Mouse (Mus musculus) MEL (cell line): ENCODE measurements around the gene Pzp. TPM values are rescaled to one million over a fixed set of nuclear protein-coding genes. Genes with fewer than 3 reads are reported as not detected.

Experiments used
- DNase-seq: peaks from one replicate; pipeline ENCODE4 v3.0.0; 2011; ENCODE audit warnings: low read depth, low spot score
- H3K27ac ChIP-seq: 2 replicates; pipeline ENCODE4 v1.5.1; 2012; ENCODE audit warnings: low read depth, mild to moderate bottlenecking, control low read depth, low read length, moderate library complexity; ENCODE audit not compliant: control insufficient read depth
- H3K27me3 ChIP-seq, 2 experiments: fragments of 150-350 bp in 1 of 2; sonication (generic) in 1 of 2; 2 replicates each; pipeline ENCODE4 v1.6.1; 2012; ENCODE audit warnings: low read length in 2 of 2, mild to moderate bottlenecking in 2 of 2, improper control_type of control experiment in 1 of 2, moderate library complexity in 1 of 2; ENCODE audit not compliant: insufficient read depth in 2 of 2, control insufficient read depth in 1 of 2
- H3K36me3 ChIP-seq, 2 experiments: 2 replicates each; pipeline ENCODE4 v1.6.1; 2012 to 2014; ENCODE audit warnings: low read length in 2 of 2, improper control_type of control experiment in 1 of 2, inconsistent platforms in 1 of 2, mild to moderate bottlenecking in 1 of 2; ENCODE audit not compliant: insufficient read depth in 2 of 2, control insufficient read depth in 1 of 2
- H3K4me1 ChIP-seq, 2 experiments: fragments of 150-350 bp in 1 of 2; sonication (generic) in 1 of 2; 2 replicates each; pipeline ENCODE4 v1.6.1; 2012; ENCODE audit warnings: low read length in 2 of 2, improper control_type of control experiment in 1 of 2, mild to moderate bottlenecking in 1 of 2; ENCODE audit not compliant: insufficient read depth in 2 of 2, control insufficient read depth in 1 of 2
- H3K4me3 ChIP-seq, 2 experiments: fragments of 150-350 bp in 1 of 2; sonication (generic) in 1 of 2; 2 replicates each; pipeline ENCODE4 v1.5.1; 2012; ENCODE audit warnings: low read depth in 2 of 2, low read length in 2 of 2, mild to moderate bottlenecking in 2 of 2, moderate library complexity in 2 of 2, control low read depth in 1 of 2, improper control_type of control experiment in 1 of 2; ENCODE audit not compliant: control insufficient read depth in 1 of 2, insufficient read depth in 1 of 2
- H3K79me2 ChIP-seq: 2 replicates; pipeline ENCODE4 v1.6.1; 2012; ENCODE audit warnings: mild to moderate bottlenecking, low read length, moderate library complexity; ENCODE audit not compliant: control insufficient read depth, poor library complexity, insufficient read depth
- H3K9ac ChIP-seq: 2 replicates; pipeline ENCODE4 v1.6.1; 2012; ENCODE audit warnings: low read depth, mild to moderate bottlenecking, control low read depth, low read length, moderate library complexity; ENCODE audit not compliant: control insufficient read depth, poor library complexity, severe bottlenecking
- H3K9me3 ChIP-seq: fragments of 150-350 bp; sonication (generic); replicated peaks from 2 replicates; pipeline ENCODE4 v1.6.1; 2012; ENCODE audit warnings: mild to moderate bottlenecking, low read length, improper control_type of control experiment, moderate library complexity; ENCODE audit not compliant: insufficient read depth
- CTCF ChIP-seq, 3 experiments: IDR thresholded peaks in 2 of 3; conservative IDR thresholded peaks in 1 of 3; 2 replicates each; pipeline ENCODE4 v1.5.1; 2011 to 2012; ENCODE audit warnings: low read length in 3 of 3, low read depth in 2 of 3, mild to moderate bottlenecking in 2 of 3, improper control_type of control experiment in 1 of 3, inconsistent platforms in 1 of 3, mixed read lengths in 1 of 3, moderate library complexity in 1 of 3; ENCODE audit not compliant: control insufficient read depth in 1 of 3, insufficient read depth in 1 of 3, poor library complexity in 1 of 3, severe bottlenecking in 1 of 3
- E2F4 ChIP-seq: IDR thresholded peaks from 2 replicates; pipeline ENCODE4 v1.6.1; 2011; ENCODE audit warnings: low read depth, low read length, improper control_type of control experiment, borderline replicate concordance
- ELF1 ChIP-seq: IDR thresholded peaks from 2 replicates; pipeline ENCODE4 v1.6.1; 2014; ENCODE audit warnings: low read depth, mild to moderate bottlenecking, inconsistent platforms, low read length, improper control_type of control experiment, moderate library complexity
- EP300 ChIP-seq, 2 experiments: IDR thresholded peaks; 2 replicates each; pipeline ENCODE4 v1.6.1; 2011; ENCODE audit warnings: improper control_type of control experiment in 2 of 2, low read length in 2 of 2, low read depth in 1 of 2, mild to moderate bottlenecking in 1 of 2
- ETS1 ChIP-seq: IDR thresholded peaks from 2 replicates; pipeline ENCODE4 v1.6.1; 2012; ENCODE audit warnings: low read depth, mild to moderate bottlenecking, inconsistent platforms, low read length, improper control_type of control experiment, moderate library complexity
- GABPA ChIP-seq: IDR thresholded peaks from 2 replicates; pipeline ENCODE4 v1.6.1; 2012; ENCODE audit warnings: low read depth, mild to moderate bottlenecking, inconsistent platforms, low read length, improper control_type of control experiment, moderate library complexity
- GATA1 ChIP-seq: IDR thresholded peaks from 2 replicates; pipeline ENCODE4 v1.6.1; 2011; ENCODE audit warnings: low read depth, low read length, improper control_type of control experiment
- JUND ChIP-seq: IDR thresholded peaks from 2 replicates; pipeline ENCODE4 v1.6.1; 2011; ENCODE audit warnings: low read depth, mild to moderate bottlenecking, improper control_type of control experiment, low read length
- KAT2A ChIP-seq: conservative IDR thresholded peaks from 2 replicates; pipeline ENCODE4 v1.6.1; 2012; ENCODE audit warnings: low read depth, low read length, improper control_type of control experiment, inconsistent platforms
- MAFK ChIP-seq: IDR thresholded peaks from 2 replicates; pipeline ENCODE4 v1.6.1; 2011; ENCODE audit warnings: low read depth, mild to moderate bottlenecking, low read length, improper control_type of control experiment, borderline replicate concordance
- MAX ChIP-seq: IDR thresholded peaks from 2 replicates; pipeline ENCODE4 v1.6.1; 2011; ENCODE audit warnings: low read length, improper control_type of control experiment
- MXI1 ChIP-seq: IDR thresholded peaks from 2 replicates; pipeline ENCODE4 v1.6.1; 2011; ENCODE audit warnings: mild to moderate bottlenecking, low read depth, low read length, improper control_type of control experiment
- MYB ChIP-seq: IDR thresholded peaks from 2 replicates; pipeline ENCODE4 v1.6.1; 2011; ENCODE audit warnings: mild to moderate bottlenecking, low read depth, low read length, improper control_type of control experiment
- NELFE ChIP-seq: IDR thresholded peaks from 2 replicates; pipeline ENCODE4 v1.6.1; 2011; ENCODE audit warnings: low read depth, low read length, improper control_type of control experiment
- NRF1 ChIP-seq: IDR thresholded peaks from 2 replicates; pipeline ENCODE4 v1.6.1; 2014; ENCODE audit warnings: low read depth, mild to moderate bottlenecking, inconsistent platforms, low read length, improper control_type of control experiment, moderate library complexity; ENCODE audit not compliant: poor library complexity, insufficient read depth, severe bottlenecking
- POLR2A ChIP-seq, 2 experiments: IDR thresholded peaks; 2 replicates each; pipeline ENCODE4 v1.6.1; 2011 to 2012; ENCODE audit warnings: low read length in 2 of 2, mild to moderate bottlenecking in 2 of 2, control low read depth in 1 of 2, improper control_type of control experiment in 1 of 2, low read depth in 1 of 2, moderate library complexity in 1 of 2; ENCODE audit not compliant: control insufficient read depth in 1 of 2, insufficient read depth in 1 of 2, poor library complexity in 1 of 2
- POLR2AphosphoS2 ChIP-seq: IDR thresholded peaks from 2 replicates; pipeline ENCODE4 v1.6.1; 2011; ENCODE audit warnings: low read length, improper control_type of control experiment
- POLR2AphosphoS5 ChIP-seq: IDR thresholded peaks from 2 replicates; pipeline ENCODE4 v1.6.1; 2012; ENCODE audit warnings: low read depth, borderline replicate concordance, mild to moderate bottlenecking, inconsistent platforms, low read length, moderate library complexity, mixed read lengths
- RAD21 ChIP-seq: IDR thresholded peaks from 2 replicates; pipeline ENCODE4 v1.6.1; 2011; ENCODE audit warnings: mild to moderate bottlenecking, low read depth, low read length, improper control_type of control experiment
- TAL1 ChIP-seq: IDR thresholded peaks from 2 replicates; pipeline ENCODE4 v1.6.1; 2012; ENCODE audit warnings: mild to moderate bottlenecking, inconsistent platforms, low read length, moderate library complexity, mixed read lengths
- TBP ChIP-seq: IDR thresholded peaks from 2 replicates; pipeline ENCODE4 v1.8.0; 2011; ENCODE audit warnings: low read depth, low read length, improper control_type of control experiment
- TCF12 ChIP-seq: IDR thresholded peaks from 2 replicates; pipeline ENCODE4 v1.6.1; 2014; ENCODE audit warnings: low read depth, mild to moderate bottlenecking, inconsistent platforms, low read length, improper control_type of control experiment, moderate library complexity
- USF1 ChIP-seq: IDR thresholded peaks from 2 replicates; pipeline ENCODE4 v1.6.1; 2014; ENCODE audit warnings: low read depth, mild to moderate bottlenecking, inconsistent platforms, low read length, improper control_type of control experiment, moderate library complexity
- USF2 ChIP-seq, 2 experiments: IDR thresholded peaks; 2 replicates each; pipeline ENCODE4 v1.6.1; 2011 to 2012; ENCODE audit warnings: improper control_type of control experiment in 2 of 2, low read length in 2 of 2, borderline replicate concordance in 1 of 2, inconsistent platforms in 1 of 2, low read depth in 1 of 2, mild to moderate bottlenecking in 1 of 2; ENCODE audit not compliant: insufficient read depth in 1 of 2
- ZC3H11A ChIP-seq: IDR thresholded peaks from 2 replicates; pipeline ENCODE4 v1.6.1; 2012; ENCODE audit warnings: low read depth, mild to moderate bottlenecking, inconsistent platforms, low read length, improper control_type of control experiment
- ZKSCAN1 ChIP-seq: IDR thresholded peaks from 2 replicates; pipeline ENCODE4 v1.6.1; 2012; ENCODE audit warnings: low read depth, mild to moderate bottlenecking, inconsistent platforms, low read length, improper control_type of control experiment, moderate library complexity
- ZMIZ1 ChIP-seq: IDR thresholded peaks from 2 replicates; pipeline ENCODE4 v1.6.1; 2012; ENCODE audit warnings: low read depth, mild to moderate bottlenecking, inconsistent platforms, low read length, improper control_type of control experiment, moderate library complexity
- polyA plus RNA-seq, 2 experiments: library from polyadenylated mRNA; stranded (reverse) in 1 of 2; unstranded in 1 of 2; fragments of >175 nt in 1 of 2; fragments of >200 nt in 1 of 2; gene quantifications; 2 replicates each; pipeline versions ENCODE4 v1.2.1 to v1.2.4; 2012; ENCODE audit warnings: low replicate concordance in 2 of 2, low read depth in 1 of 2; ENCODE audit not compliant: insufficient read length in 2 of 2, insufficient read depth in 1 of 2, missing spikeins in 1 of 2
- total RNA-seq: library from RNA; depleted of rRNA; stranded (reverse); fragments of 300-350 nt; gene quantifications from 2 replicates; pipeline ENCODE4 v1.2.3, GENCODE M21; 2012

Gene Pzp
- total and polyA plus RNA-seq, 3 experiments = not detected

DNA sequence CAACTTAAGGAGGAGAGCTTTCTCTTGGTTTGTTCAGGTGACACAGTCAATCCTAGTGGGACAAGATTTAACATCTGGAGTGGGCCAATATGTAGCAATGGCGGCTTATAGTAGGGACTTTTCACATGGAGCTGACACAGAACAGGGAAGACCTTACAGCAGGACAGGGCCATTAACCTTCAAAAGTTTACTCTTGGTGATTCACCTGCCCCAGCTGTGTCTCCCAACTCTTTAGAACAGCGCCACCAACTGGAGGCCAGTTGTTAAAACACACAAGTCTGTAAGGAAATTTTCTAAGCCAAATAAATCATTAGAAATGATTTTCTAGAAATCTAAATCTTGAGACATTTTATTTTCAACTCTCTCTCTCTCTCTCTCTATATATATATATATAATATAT is 59.2 kb downstream of the Pzp start:
- Histone ChIP-seq H3K36me3 (no peaks in the 10 kb centered on the region), H3K9ac (no peak overlapping the region), H3K79me2 (no peaks in the 10 kb centered on the region), H3K9me3 (no peaks in the 10 kb centered on the region)
- DNase-seq = peak; percentile 39
- TF ChIP-seq CTCF (IDR thresholded peaks at IDR 0.05 in 2 of 3, conservative IDR thresholded peaks at IDR 0.05 in 1 of 3; ENCODE audit: control insufficient read depth in 1 of 3, insufficient read depth in 1 of 3, low read depth in 2 of 3, low read length in 3 of 3, poor library complexity in 1 of 3, severe bottlenecking in 1 of 3) (peak; percentile 34 to 39 (median 38); a peak in 5 of 6 replicates), TAL1 (no peak), USF2 (IDR thresholded peaks at IDR 0.05; ENCODE audit: borderline replicate concordance in 1 of 2, insufficient read depth in 1 of 2, low read depth in 1 of 2, low read length in 2 of 2) (no peak), MYB (no peak)
- TF ChIP-seq, all 39 proteins: peak for 1
- Histone ChIP-seq H3K4me3 (no peak overlapping the region), H3K27me3 (no peaks in the 10 kb centered on the region), H3K27ac (no peak overlapping the region), H3K4me1 (no peaks in the 10 kb centered on the region)

DNA sequence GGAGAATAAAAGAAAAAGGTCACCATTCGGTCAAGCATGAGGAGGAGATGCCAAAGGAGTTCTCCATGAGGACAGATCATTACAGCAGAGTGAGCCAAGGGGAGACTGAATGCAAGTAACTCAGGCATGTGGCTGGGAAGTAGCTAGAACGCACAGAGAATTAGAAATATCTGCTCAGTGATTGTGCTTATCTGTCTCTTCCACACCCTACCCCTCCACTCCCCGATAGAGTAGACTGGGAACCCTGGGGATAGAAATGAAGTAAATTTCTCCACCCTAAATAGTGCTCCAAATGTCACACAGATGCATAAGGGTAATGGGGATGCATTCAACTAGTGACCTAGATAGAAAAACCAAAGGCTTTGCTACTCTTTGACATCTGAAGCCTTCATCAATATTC is 60.0 kb downstream of the Pzp start:
- Histone ChIP-seq H3K27ac (no peak overlapping the region), H3K9ac (no peak overlapping the region), H3K4me3 (no peak overlapping the region), H3K4me1 (no peaks in the 10 kb centered on the region), H3K27me3 (no peaks in the 10 kb centered on the region), H3K9me3 (no peaks in the 10 kb centered on the region), H3K36me3 (no peaks in the 10 kb centered on the region), H3K79me2 (no peaks in the 10 kb centered on the region)
- peak; percentile 47 for DNase-seq
- TF ChIP-seq TCF12 (peak; percentile 65), TAL1 (peak; percentile 16; the same call in 1 of the 2 replicates), EP300 (IDR thresholded peaks at IDR 0.05; ENCODE audit: low read depth in 1 of 2, low read length in 2 of 2) (peak; percentile 53 to 58), MXI1 (no peak), GATA1 (peak; percentile 59)

DNA sequence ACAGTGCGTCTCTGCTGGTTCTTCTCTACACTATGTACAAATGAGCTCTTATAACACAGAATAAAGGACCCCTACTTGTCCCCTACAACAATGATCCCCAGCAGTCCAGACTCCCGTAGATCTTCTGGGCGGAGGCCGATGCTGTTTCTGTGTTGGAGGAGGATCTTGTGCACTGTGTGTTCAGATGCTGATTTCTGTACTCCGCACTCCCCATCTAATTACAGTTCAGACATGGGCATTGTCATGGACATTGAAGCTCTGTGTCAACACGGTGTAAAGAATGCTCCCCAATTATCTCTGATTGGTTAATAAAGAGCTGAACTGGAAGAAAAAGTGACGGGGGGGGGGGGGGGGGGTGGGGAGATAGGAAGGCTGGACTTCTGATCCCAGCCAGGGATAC is 60.5 kb downstream of the Pzp start:
- TF ChIP-seq POLR2AphosphoS2 (no peak), TBP (no peak), POLR2AphosphoS5 (no peak), E2F4 (no peak), ELF1 (no peak), RAD21 (no peak), ETS1 (no peak), GABPA (no peak), ZC3H11A (no peak), MAX (no peak), MAFK (no peak), ZMIZ1 (no peak), NELFE (no peak), POLR2A (IDR thresholded peaks at IDR 0.05; ENCODE audit: control insufficient read depth in 1 of 2, insufficient read depth in 1 of 2, low read depth in 1 of 2, low read length in 2 of 2, poor library complexity in 1 of 2) (no peak), USF1 (no peak), KAT2A (no peak), ZKSCAN1 (no peak), NRF1 (no peak), JUND (no peak)
- Histone ChIP-seq H3K27ac (no peak overlapping the region), H3K79me2 (no peaks in the 10 kb centered on the region), H3K27me3 (no peaks in the 10 kb centered on the region), H3K9ac (no peak overlapping the region), H3K36me3 (no peaks in the 10 kb centered on the region), H3K4me3 (no peak overlapping the region), H3K4me1 (no peaks in the 10 kb centered on the region), H3K9me3 (no peaks in the 10 kb centered on the region)
- DNase-seq = no peak
